Mouse (Mus musculus) megakaryocyte, embryonic 14.5 days (primary cell): ENCODE results near the gene Alg9.

Source experiments
- FLI1 ChIP-seq: IDR thresholded peaks from 2 replicates; pipeline ENCODE4 v1.6.1; 2012; ENCODE audit warnings: low read length, inconsistent platforms, mixed read lengths
- GATA1 ChIP-seq: IDR thresholded peaks from 3 replicates; pipeline ENCODE4 v1.6.1; 2012; ENCODE audit warnings: mixed read lengths, low read length, inconsistent platforms, borderline replicate concordance

DNA sequence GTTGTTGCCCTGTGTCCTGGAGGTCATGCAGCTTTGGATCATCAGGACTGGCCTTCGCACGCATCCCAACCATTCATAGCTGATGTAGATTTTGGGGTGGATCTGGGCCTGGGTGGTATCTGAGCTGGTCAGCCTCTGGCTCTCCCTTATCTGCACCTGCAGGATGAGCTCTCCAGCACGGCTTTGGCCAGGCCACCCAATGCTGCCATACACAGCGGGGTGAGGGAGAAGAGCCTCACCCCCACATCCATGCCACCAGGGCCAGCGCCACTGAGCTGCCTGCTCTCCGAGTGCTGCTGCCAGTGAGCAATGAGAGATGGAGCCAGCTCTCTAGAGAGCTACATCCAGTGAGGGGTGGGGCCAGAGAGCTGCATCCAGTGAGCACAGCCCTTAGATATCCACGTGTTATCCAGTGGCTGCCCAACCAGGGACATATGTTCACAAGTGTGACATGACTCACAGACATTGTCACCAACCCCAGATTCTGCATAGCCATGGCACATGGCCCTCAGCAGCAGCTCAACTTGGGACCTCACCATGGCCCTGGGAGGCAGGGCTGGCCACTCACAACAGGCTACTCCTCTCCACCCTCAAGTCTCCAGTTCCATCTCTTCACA is 28.3 kb downstream of the Alg9 start:
- TF ChIP-seq GATA1 (no peak), FLI1 (no peak)
